Mouse (Mus musculus) embryonic facial prominence, embryonic 11.5 days (tissue): Measurements from ENCODE around the gene Ssh3. TPM values are rescaled to one million over a fixed set of nuclear protein-coding genes. Genes with fewer than 3 reads are reported as not detected.
A peak's percentile ranks its signal among the peaks of the same experiment; 100 is the strongest.

Experiments
- ATAC-seq: fragments of 200-750 bp; cut with Nextera tagmentation; replicated peaks from 2 replicates; pipeline ENCODE4 v1.8.0; 2017; ENCODE audit warnings: low read depth; ENCODE audit not compliant: insufficient number of reproducible peaks, low FRiP score, low TSS enrichment
- DNase-seq: peaks from one replicate; pipeline ENCODE4 v3.0.0-alpha.2; 2015; ENCODE audit warnings: low spot score
- H3K27ac ChIP-seq: fragments of 300-500 bp; sonication (generic); replicated peaks from 2 replicates; pipeline ENCODE4 v1.5.1; 2014; ENCODE audit warnings: mild to moderate bottlenecking, low read depth, low read length, control low read depth
- H3K27me3 ChIP-seq: fragments of 300-500 bp; sonication (generic); 2 replicates; pipeline ENCODE4 v1.6.1; 2014; ENCODE audit warnings: mild to moderate bottlenecking, low read length, moderate library complexity, mixed read lengths; ENCODE audit not compliant: control insufficient read depth, insufficient read depth
- H3K36me3 ChIP-seq: fragments of 300-500 bp; sonication (generic); replicated peaks from 2 replicates; pipeline ENCODE4 v1.6.1; 2014; ENCODE audit warnings: low read depth, mild to moderate bottlenecking, low read length, moderate library complexity, mixed read lengths; ENCODE audit not compliant: control insufficient read depth, insufficient read depth
- H3K4me1 ChIP-seq: fragments of 300-500 bp; sonication (generic); 2 replicates; pipeline ENCODE4 v1.6.1; 2014; ENCODE audit warnings: low read length, mixed read lengths; ENCODE audit not compliant: control insufficient read depth, insufficient read depth
- H3K4me2 ChIP-seq: fragments of 300-500 bp; sonication (generic); 2 replicates; pipeline ENCODE4 v1.6.1; 2014; ENCODE audit warnings: low read depth, mild to moderate bottlenecking, control low read depth, low read length, moderate library complexity
- H3K4me3 ChIP-seq: fragments of 300-500 bp; sonication (generic); 2 replicates; pipeline ENCODE4 v1.5.1; 2014; ENCODE audit warnings: low read depth, low read length, control low read depth
- H3K9ac ChIP-seq: fragments of 300-500 bp; sonication (generic); replicated peaks from 2 replicates; pipeline ENCODE4 v1.6.1; 2014; ENCODE audit warnings: mild to moderate bottlenecking, control low read depth, low read length
- H3K9me3 ChIP-seq: fragments of 300-500 bp; sonication (generic); replicated peaks from 2 replicates; pipeline ENCODE4 v1.6.1; 2016; ENCODE audit warnings: mild to moderate bottlenecking, low read length, inconsistent platforms, mixed read lengths; ENCODE audit not compliant: control insufficient read depth
- WGBS: fragments of 180-500 bp; shearing (Covaris S2); extraction: QIAGEN DNeasy Blood & Tissue Kit; methylation state at CpG from one replicate; pipeline ENCODE4 v1.1.7; 2014; 5-methylcytosine and 5-hydroxymethylcytosine counted together
- polyA plus RNA-seq: library from polyadenylated mRNA; unstranded; fragments of >200 nt; fragmentation: Nextera tagmentation; extraction: Ambion mirVana; gene quantifications from 2 replicates; pipeline ENCODE4 v1.2.1, GENCODE M21; 2014

Ssh3 gene
- polyA plus RNA-seq, 1 experiment from 2014 or later = 2.7 TPM

- no peaks in the 10 kb centered on the region for H3K36me3 ChIP-seq
- peaks cover 3% of the 10 kb centered on the region; the same call in 1 of the 2 replicates for H3K4me1 ChIP-seq
- H3K9me3 ChIP-seq = no peaks in the 10 kb centered on the region
- ATAC-seq = no peak
- H3K9ac ChIP-seq = no peak overlapping the region
- peaks cover 10% of the 10 kb centered on the region; the same call in 1 of the 2 replicates for H3K27me3 ChIP-seq
- H3K4me2 ChIP-seq = no peak overlapping the region
- H3K4me3 ChIP-seq = no peak overlapping the region
- WGBS = 87% methylated on average over 6 of the region's 6 CpGs
- DNase-seq = no peak
- H3K27ac ChIP-seq = no peak overlapping the region
Measured at GRCm38 (mm10) chr19:4264171-4264780, 4.7 kb downstream of the Ssh3 start.

DNA sequence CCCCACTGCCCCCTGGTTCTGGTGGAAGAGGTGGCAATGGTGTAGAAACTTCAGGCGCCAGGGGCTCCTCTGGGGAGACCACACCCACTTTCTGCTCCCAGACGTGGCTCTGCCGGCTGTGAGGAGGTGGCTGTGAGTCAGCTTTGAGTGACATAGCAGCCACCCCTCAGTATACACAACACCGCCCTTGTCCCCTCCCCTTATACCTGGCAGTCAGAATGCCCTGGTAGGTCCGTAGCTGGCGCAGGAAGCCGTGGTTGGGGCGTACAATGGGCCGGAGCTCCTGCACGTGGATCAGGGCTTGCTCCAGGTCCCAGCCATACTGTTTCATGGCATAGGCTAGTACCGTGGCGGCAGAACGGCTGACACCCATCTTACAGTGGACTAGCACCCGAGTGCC is 5.3 kb downstream of the Ssh3 start:
- Histone ChIP-seq H3K4me2 (no peak overlapping the region), H3K4me1 (peaks cover 3% of the 10 kb centered on the region; the same call in 1 of the 2 replicates), H3K9me3 (no peaks in the 10 kb centered on the region), H3K9ac (no peak overlapping the region), H3K27ac (no peak overlapping the region), H3K36me3 (no peaks in the 10 kb centered on the region), H3K27me3 (peaks cover 5% of the 10 kb centered on the region; the same call in 1 of the 2 replicates), H3K4me3 (no peak overlapping the region)
- WGBS = 66% methylated on average over 14 of the region's 14 CpGs
- ATAC-seq = no peak
- DNase-seq = no peak

DNA sequence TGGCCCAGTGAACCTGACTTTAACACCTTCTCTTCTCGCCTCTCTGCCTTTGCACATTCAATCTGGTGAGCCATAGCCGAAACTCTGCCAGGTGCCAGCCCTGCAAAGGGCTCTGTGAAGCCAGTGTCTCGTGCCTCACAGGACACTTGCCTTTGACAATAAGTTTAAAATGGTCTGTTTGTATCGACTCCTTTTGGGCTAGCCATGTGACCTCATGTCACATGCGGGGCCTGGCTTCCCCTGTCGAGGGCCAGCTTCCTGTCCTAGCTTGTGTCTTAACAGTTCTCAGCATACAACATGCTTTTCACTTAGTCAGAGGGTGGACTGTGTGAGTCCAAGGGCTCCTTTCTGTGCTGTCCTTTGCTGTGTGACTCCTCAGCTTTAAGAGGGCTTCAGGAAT is 6.2 kb downstream of the Ssh3 start:
- H3K4me2 ChIP-seq = no peak overlapping the region
- H3K36me3 ChIP-seq = no peaks in the 10 kb centered on the region
- no peak overlapping the region for H3K4me3 ChIP-seq
- H3K27ac ChIP-seq = no peak overlapping the region
- H3K9ac ChIP-seq = no peak overlapping the region
- peaks cover 2% of the 10 kb centered on the region; the same call in 1 of the 2 replicates for H3K4me1 ChIP-seq
- ATAC-seq (no peak), DNase-seq (no peak)
- no peaks in the 10 kb centered on the region for H3K9me3 ChIP-seq
- WGBS = 73% methylated on average over 6 of the region's 6 CpGs
- H3K27me3 ChIP-seq = no peaks in the 10 kb centered on the region; the same call in 1 of the 2 replicates

DNA sequence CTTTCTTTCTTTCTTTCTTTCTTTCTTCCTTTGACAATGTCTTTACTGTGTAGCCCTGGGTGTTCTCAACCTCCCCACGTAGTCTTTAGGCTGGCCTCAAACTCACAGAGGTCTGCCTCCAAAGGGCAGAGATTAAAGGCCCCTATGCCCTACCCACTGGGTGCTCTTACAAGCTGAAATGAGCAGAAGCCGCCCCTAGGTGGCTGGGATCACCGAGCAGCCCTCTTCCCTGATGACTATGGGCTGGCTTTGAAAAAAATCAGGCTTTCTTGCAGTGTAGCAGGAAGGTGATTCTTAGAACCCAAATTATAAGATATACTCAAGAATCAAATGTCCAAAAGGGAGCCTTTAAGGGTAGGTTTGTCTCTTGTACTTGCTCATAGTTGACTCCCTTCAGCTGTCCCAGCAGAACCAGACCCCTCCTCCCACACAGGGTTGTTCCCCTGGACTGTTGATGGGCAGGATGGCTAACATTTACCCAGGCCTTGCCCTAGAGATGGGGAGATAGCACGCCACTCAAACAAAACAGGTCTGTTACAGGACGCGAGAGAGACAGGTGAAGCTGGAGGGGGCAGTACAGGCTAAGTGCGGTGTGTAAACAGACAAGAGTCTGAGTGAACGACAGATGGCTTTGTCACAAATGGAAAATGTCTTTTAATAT is 7.8 kb downstream of the Ssh3 start:
- ATAC-seq (no peak), DNase-seq (peak; percentile 36)
- peaks cover 2% of the 10 kb centered on the region; the same call in 1 of the 2 replicates for H3K4me1 ChIP-seq
- H3K27ac ChIP-seq = no peak overlapping the region
- no peak overlapping the region for H3K9ac ChIP-seq
- WGBS = 59% methylated on average over 8 of the region's 8 CpGs
- H3K36me3 ChIP-seq = no peaks in the 10 kb centered on the region
- no peaks in the 10 kb centered on the region for H3K9me3 ChIP-seq
- no peaks in the 10 kb centered on the region for H3K27me3 ChIP-seq
- no peak overlapping the region for H3K4me2 ChIP-seq
- H3K4me3 ChIP-seq = no peak overlapping the region

DNA sequence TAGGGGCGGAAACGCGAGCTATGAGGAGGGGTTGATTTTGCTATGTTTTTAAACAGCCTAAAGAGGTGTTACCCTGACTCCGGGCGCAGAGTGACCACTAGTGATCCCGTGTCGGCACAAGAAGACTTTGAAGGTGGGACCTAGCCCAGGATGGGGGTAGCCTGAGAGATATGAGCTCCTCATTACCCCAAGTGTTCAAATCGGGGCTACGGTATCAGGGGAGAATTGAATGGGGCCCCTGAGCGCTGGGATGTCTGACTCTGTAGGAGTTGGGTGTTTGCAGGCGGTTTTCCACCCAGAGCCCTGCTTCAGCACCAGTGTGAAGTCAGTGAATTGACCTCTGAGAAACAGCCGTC is 11.1 kb downstream of the Ssh3 start:
- peaks cover 2% of the 10 kb centered on the region; the same call in 1 of the 2 replicates for H3K4me1 ChIP-seq
- H3K4me2 ChIP-seq = peak overlapping the region; percentile 48
- H3K27me3 ChIP-seq = no peaks in the 10 kb centered on the region
- H3K4me3 ChIP-seq = peak overlapping the region; percentile 64
- H3K36me3 ChIP-seq = no peaks in the 10 kb centered on the region
- no peak overlapping the region for H3K27ac ChIP-seq
- H3K9me3 ChIP-seq = no peaks in the 10 kb centered on the region
- DNase-seq (no peak), ATAC-seq (no peak; the same call in 1 of the 2 replicates)
- WGBS = 19% methylated on average over 12 of the region's 12 CpGs
- H3K9ac ChIP-seq = peak overlapping the region; percentile 66

DNA sequence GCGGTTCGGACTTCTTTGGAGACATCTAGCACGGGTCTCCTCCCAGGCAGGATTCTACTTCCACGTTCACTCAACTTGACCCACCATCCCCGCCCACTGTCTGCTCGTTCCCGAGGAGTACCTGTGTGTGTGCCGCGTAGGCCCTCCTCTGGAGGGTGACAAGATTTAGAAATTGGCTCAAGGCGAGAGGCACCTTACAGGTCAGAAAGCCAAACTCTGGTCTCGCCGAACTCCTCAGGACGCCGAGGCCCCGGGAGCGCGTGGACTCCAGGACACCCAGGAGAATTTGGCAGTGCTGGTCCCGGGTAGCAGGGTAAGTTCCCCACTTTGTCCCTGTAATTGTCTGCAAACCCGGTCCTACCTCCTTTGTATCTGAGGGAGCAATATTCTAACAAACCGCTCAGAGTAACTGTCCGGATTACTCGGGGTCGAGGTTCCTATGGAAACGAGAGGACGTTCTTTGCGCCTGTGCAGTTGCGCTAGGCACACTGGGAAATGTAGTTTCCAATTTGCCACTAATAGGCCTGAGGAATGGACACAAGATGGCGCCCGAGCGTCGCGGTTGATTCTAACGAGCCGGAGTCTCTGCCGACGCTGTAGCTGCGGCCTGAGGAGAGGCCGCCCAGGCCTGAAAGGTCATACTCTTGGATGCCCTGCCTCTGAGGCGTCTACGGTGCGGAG is 11.6 kb downstream of the Ssh3 start:
- Histone ChIP-seq H3K36me3 (no peaks in the 10 kb centered on the region), H3K9ac (peak overlapping the region; percentile 66), H3K27me3 (no peaks in the 10 kb centered on the region), H3K4me3 (peak overlapping the region; percentile 64), H3K4me1 (peaks cover 2% of the 10 kb centered on the region; the same call in 1 of the 2 replicates), H3K27ac (no peak overlapping the region), H3K9me3 (no peaks in the 10 kb centered on the region), H3K4me2 (peak overlapping the region; percentile 91)
- WGBS = 1% methylated on average over 41 of the region's 41 CpGs
- ATAC-seq (peak; percentile 89), DNase-seq (peak; percentile 100)

DNA sequence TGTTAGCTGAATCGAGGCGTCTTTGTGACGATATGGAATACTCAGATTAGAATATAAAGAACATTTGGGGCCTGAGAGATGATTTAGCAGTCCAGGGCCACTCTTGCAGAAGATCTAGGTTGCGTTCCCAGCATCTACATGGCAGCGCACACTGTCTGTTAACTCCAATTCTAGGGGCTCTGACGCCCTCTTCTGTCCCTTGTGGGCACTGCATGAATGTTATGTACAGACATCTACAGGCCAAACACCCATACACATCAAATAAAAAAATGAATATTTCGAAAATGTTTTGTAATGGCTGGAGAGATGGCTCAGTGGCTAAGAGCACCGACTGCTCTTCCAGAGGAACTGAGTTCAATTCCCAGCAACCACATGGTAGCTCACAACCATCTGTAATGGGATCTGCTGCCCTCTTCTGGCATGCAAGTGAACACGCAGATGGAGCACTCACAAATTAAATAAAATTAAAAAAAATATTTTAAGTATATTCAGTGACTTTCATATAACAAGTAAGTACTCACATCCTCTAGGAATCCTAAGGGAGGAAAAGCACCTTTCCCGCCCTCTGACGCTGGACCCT is 13.3 kb downstream of the Ssh3 start:
- H3K4me3 ChIP-seq = no peak overlapping the region
- H3K27me3 ChIP-seq = no peaks in the 10 kb centered on the region
- ATAC-seq = no peak
- no peak overlapping the region for H3K4me2 ChIP-seq
- H3K27ac ChIP-seq = no peak overlapping the region
- H3K4me1 ChIP-seq = peaks cover 2% of the 10 kb centered on the region; the same call in 1 of the 2 replicates
- H3K9ac ChIP-seq = no peak overlapping the region
- DNase-seq = no peak
- H3K9me3 ChIP-seq = no peaks in the 10 kb centered on the region
- 69% methylated on average over 11 of the region's 11 CpGs for WGBS
- H3K36me3 ChIP-seq = no peaks in the 10 kb centered on the region
